Mouse (Mus musculus): ENCODE results near the gene Rhox10. TPM values are rescaled to one million over a fixed set of nuclear protein-coding genes. Genes with fewer than 3 reads are reported as not detected.
"Not testable (repeated sequence)": the region's sequence is repeated elsewhere in the genome, so short reads cannot be mapped to it uniquely, and the experiment has no call there.

The Rhox10 gene
- polyA plus RNA-seq (2012; rRNA removed) = not detected in 2 replicates

- WGBS = 91% methylated on average over 11 of the region's 11 CpGs
- DNase-seq = no peak
- no peak within 1 kb of the TSS for H3K27ac ChIP-seq (ENCODE audit: control insufficient read depth, insufficient read depth, low read length)
- no peaks in the 10 kb centered on the region for H3K27me3 ChIP-seq (ENCODE audit: control insufficient read depth, insufficient read depth, low read length)
- no peaks in the 10 kb centered on the region for H3K36me3 ChIP-seq (ENCODE audit: control insufficient read depth, insufficient read depth, low read length)
- TF ChIP-seq POLR2A (IDR thresholded peaks at IDR 0.05; ENCODE audit: control insufficient read depth, extremely low read depth, insufficient read depth, low read length, poor library complexity) (no peak), CTCF (IDR thresholded peaks at IDR 0.05; ENCODE audit: borderline replicate concordance, control insufficient read depth, extremely low read depth, insufficient read depth, low read length, poor library complexity) (no peak)
- H3K4me1 ChIP-seq (replicated peaks; ENCODE audit: control insufficient read depth, insufficient read depth, low read length) = no peaks in the 10 kb centered on the region
- H3K4me3 ChIP-seq (ENCODE audit: control insufficient read depth, insufficient read depth, low read length) = no peak within 1 kb of the TSS
Observed at GRCm38 (mm10) chrX:38066175-38066574, at the start of gene Rhox10. TSS of gene Rhox10 (plus strand) at chrX:38066475.

- not testable (repeated sequence) for H3K27me3 ChIP-seq (ENCODE audit: control insufficient read depth, insufficient read depth, low read length); H3K4me1 ChIP-seq (replicated peaks; ENCODE audit: control insufficient read depth, insufficient read depth, low read length); H3K36me3 ChIP-seq (ENCODE audit: control insufficient read depth, insufficient read depth, low read length); H3K4me3 ChIP-seq (ENCODE audit: control insufficient read depth, insufficient read depth, low read length); DNase-seq; H3K27ac ChIP-seq (ENCODE audit: control insufficient read depth, insufficient read depth, low read length)
Observed at GRCm38 (mm10) chrX:38018597-38018996, 47.7 kb upstream of the Rhox10 start, which contains the start of gene Btg1-ps1. TSS of gene Btg1-ps1 (minus strand) at chrX:38018815.

GRCm38 (mm10) chrX:38033841-38034240 lies 32.4 kb upstream of the Rhox10 start:
- Histone ChIP-seq H3K4me1 (replicated peaks; ENCODE audit: control insufficient read depth, insufficient read depth, low read length) (no peaks in the 10 kb centered on the region), H3K36me3 (ENCODE audit: control insufficient read depth, insufficient read depth, low read length) (no peaks in the 10 kb centered on the region), H3K27me3 (ENCODE audit: control insufficient read depth, insufficient read depth, low read length) (no peaks in the 10 kb centered on the region), H3K4me3 (ENCODE audit: control insufficient read depth, insufficient read depth, low read length) (no peak overlapping the region), H3K27ac (ENCODE audit: control insufficient read depth, insufficient read depth, low read length) (no peak overlapping the region)
- no peak for DNase-seq
- TF ChIP-seq CTCF (IDR thresholded peaks at IDR 0.05; ENCODE audit: borderline replicate concordance, control insufficient read depth, extremely low read depth, insufficient read depth, low read length, poor library complexity) (no peak), POLR2A (IDR thresholded peaks at IDR 0.05; ENCODE audit: control insufficient read depth, extremely low read depth, insufficient read depth, low read length, poor library complexity) (no peak)
- 85% methylated on average over 2 of the region's 2 CpGs for WGBS

- H3K27me3 ChIP-seq (ENCODE audit: control insufficient read depth, insufficient read depth, low read length) = no peaks in the 10 kb centered on the region
- 96% methylated on average over 5 of the region's 5 CpGs for WGBS
- H3K4me1 ChIP-seq (replicated peaks; ENCODE audit: control insufficient read depth, insufficient read depth, low read length) = no peaks in the 10 kb centered on the region
- H3K36me3 ChIP-seq (ENCODE audit: control insufficient read depth, insufficient read depth, low read length) = no peaks in the 10 kb centered on the region
- H3K27ac ChIP-seq (ENCODE audit: control insufficient read depth, insufficient read depth, low read length) = no peak overlapping the region
- TF ChIP-seq CTCF (IDR thresholded peaks at IDR 0.05; ENCODE audit: borderline replicate concordance, control insufficient read depth, extremely low read depth, insufficient read depth, low read length, poor library complexity) (no peak), POLR2A (IDR thresholded peaks at IDR 0.05; ENCODE audit: control insufficient read depth, extremely low read depth, insufficient read depth, low read length, poor library complexity) (no peak)
- H3K4me3 ChIP-seq (ENCODE audit: control insufficient read depth, insufficient read depth, low read length) = no peak overlapping the region
- no peak for DNase-seq
Observed at GRCm38 (mm10) chrX:38039666-38040065, 26.6 kb upstream of the Rhox10 start.

- H3K4me1 ChIP-seq (replicated peaks; ENCODE audit: control insufficient read depth, insufficient read depth, low read length); H3K36me3 ChIP-seq (ENCODE audit: control insufficient read depth, insufficient read depth, low read length); H3K27ac ChIP-seq (ENCODE audit: control insufficient read depth, insufficient read depth, low read length); H3K4me3 ChIP-seq (ENCODE audit: control insufficient read depth, insufficient read depth, low read length); H3K27me3 ChIP-seq (ENCODE audit: control insufficient read depth, insufficient read depth, low read length); DNase-seq: not testable (repeated sequence)
Observed at GRCm38 (mm10) chrX:38043014-38043413, 23.3 kb upstream of the Rhox10 start, which contains the start of gene Btg1-ps2. TSS of gene Btg1-ps2 (minus strand) at chrX:38043114.

- 0% methylated on average over 1 of the region's 1 CpGs for WGBS
- TF ChIP-seq CTCF (IDR thresholded peaks at IDR 0.05; ENCODE audit: borderline replicate concordance, control insufficient read depth, extremely low read depth, insufficient read depth, low read length, poor library complexity) = no peak
- TF ChIP-seq POLR2A (IDR thresholded peaks at IDR 0.05; ENCODE audit: control insufficient read depth, extremely low read depth, insufficient read depth, low read length, poor library complexity) = no peak
- Histone ChIP-seq H3K36me3 (ENCODE audit: control insufficient read depth, insufficient read depth, low read length) (no peaks in the 10 kb centered on the region), H3K4me3 (ENCODE audit: control insufficient read depth, insufficient read depth, low read length) (no peak overlapping the region), H3K4me1 (replicated peaks; ENCODE audit: control insufficient read depth, insufficient read depth, low read length) (no peaks in the 10 kb centered on the region), H3K27me3 (ENCODE audit: control insufficient read depth, insufficient read depth, low read length) (no peaks in the 10 kb centered on the region), H3K27ac (ENCODE audit: control insufficient read depth, insufficient read depth, low read length) (no peak overlapping the region)
- DNase-seq = no peak
Observed at GRCm38 (mm10) chrX:38061544-38061943, 4.7 kb upstream of the Rhox10 start.

GRCm38 (mm10) chrX:38084226-38084625 lies 18.0 kb downstream of the Rhox10 start:
- Histone ChIP-seq H3K4me3 (ENCODE audit: control insufficient read depth, insufficient read depth, low read length) (no peak overlapping the region), H3K4me1 (replicated peaks; ENCODE audit: control insufficient read depth, insufficient read depth, low read length) (no peaks in the 10 kb centered on the region), H3K27ac (ENCODE audit: control insufficient read depth, insufficient read depth, low read length) (no peak overlapping the region), H3K36me3 (ENCODE audit: control insufficient read depth, insufficient read depth, low read length) (no peaks in the 10 kb centered on the region), H3K27me3 (ENCODE audit: control insufficient read depth, insufficient read depth, low read length) (no peaks in the 10 kb centered on the region)
- 13% methylated on average over 12 of the region's 12 CpGs for WGBS
- TF ChIP-seq POLR2A (IDR thresholded peaks at IDR 0.05; ENCODE audit: control insufficient read depth, extremely low read depth, insufficient read depth, low read length, poor library complexity) (no peak), CTCF (IDR thresholded peaks at IDR 0.05; ENCODE audit: borderline replicate concordance, control insufficient read depth, extremely low read depth, insufficient read depth, low read length, poor library complexity) (peak; percentile 34; the same call in 1 of the 2 replicates)
- DNase-seq = peak; percentile 16

Measured in thymus, adult 2 months (tissue).